Mouse (Mus musculus) MEL (cell line): ENCODE data around the gene Ralgapb. TPM values are rescaled to one million over a fixed set of nuclear protein-coding genes. Genes with fewer than 3 reads are reported as not detected.

Experiments used
- DNase-seq: peaks from one replicate; pipeline ENCODE4 v3.0.0; 2011; ENCODE audit warnings: low read depth, low spot score
- H3K27ac ChIP-seq: 2 replicates; pipeline ENCODE4 v1.5.1; 2012; ENCODE audit warnings: low read depth, mild to moderate bottlenecking, control low read depth, low read length, moderate library complexity; ENCODE audit not compliant: control insufficient read depth
- H3K27me3 ChIP-seq, 2 experiments: fragments of 150-350 bp in 1 of 2; sonication (generic) in 1 of 2; 2 replicates each; pipeline ENCODE4 v1.6.1; 2012; ENCODE audit warnings: low read length in 2 of 2, mild to moderate bottlenecking in 2 of 2, improper control_type of control experiment in 1 of 2, moderate library complexity in 1 of 2; ENCODE audit not compliant: insufficient read depth in 2 of 2, control insufficient read depth in 1 of 2
- H3K36me3 ChIP-seq, 2 experiments: 2 replicates each; pipeline ENCODE4 v1.6.1; 2012 to 2014; ENCODE audit warnings: low read length in 2 of 2, improper control_type of control experiment in 1 of 2, inconsistent platforms in 1 of 2, mild to moderate bottlenecking in 1 of 2; ENCODE audit not compliant: insufficient read depth in 2 of 2, control insufficient read depth in 1 of 2
- H3K4me1 ChIP-seq, 2 experiments: fragments of 150-350 bp in 1 of 2; sonication (generic) in 1 of 2; 2 replicates each; pipeline ENCODE4 v1.6.1; 2012; ENCODE audit warnings: low read length in 2 of 2, improper control_type of control experiment in 1 of 2, mild to moderate bottlenecking in 1 of 2; ENCODE audit not compliant: insufficient read depth in 2 of 2, control insufficient read depth in 1 of 2
- H3K4me3 ChIP-seq, 2 experiments: fragments of 150-350 bp in 1 of 2; sonication (generic) in 1 of 2; 2 replicates each; pipeline ENCODE4 v1.5.1; 2012; ENCODE audit warnings: low read depth in 2 of 2, low read length in 2 of 2, mild to moderate bottlenecking in 2 of 2, moderate library complexity in 2 of 2, control low read depth in 1 of 2, improper control_type of control experiment in 1 of 2; ENCODE audit not compliant: control insufficient read depth in 1 of 2, insufficient read depth in 1 of 2
- H3K79me2 ChIP-seq: 2 replicates; pipeline ENCODE4 v1.6.1; 2012; ENCODE audit warnings: mild to moderate bottlenecking, low read length, moderate library complexity; ENCODE audit not compliant: control insufficient read depth, poor library complexity, insufficient read depth
- H3K9ac ChIP-seq: 2 replicates; pipeline ENCODE4 v1.6.1; 2012; ENCODE audit warnings: low read depth, mild to moderate bottlenecking, control low read depth, low read length, moderate library complexity; ENCODE audit not compliant: control insufficient read depth, poor library complexity, severe bottlenecking
- H3K9me3 ChIP-seq: fragments of 150-350 bp; sonication (generic); replicated peaks from 2 replicates; pipeline ENCODE4 v1.6.1; 2012; ENCODE audit warnings: mild to moderate bottlenecking, low read length, improper control_type of control experiment, moderate library complexity; ENCODE audit not compliant: insufficient read depth
- CTCF ChIP-seq, 3 experiments: IDR thresholded peaks in 2 of 3; conservative IDR thresholded peaks in 1 of 3; 2 replicates each; pipeline ENCODE4 v1.5.1; 2011 to 2012; ENCODE audit warnings: low read length in 3 of 3, low read depth in 2 of 3, mild to moderate bottlenecking in 2 of 3, improper control_type of control experiment in 1 of 3, inconsistent platforms in 1 of 3, mixed read lengths in 1 of 3, moderate library complexity in 1 of 3; ENCODE audit not compliant: control insufficient read depth in 1 of 3, insufficient read depth in 1 of 3, poor library complexity in 1 of 3, severe bottlenecking in 1 of 3
- E2F4 ChIP-seq: IDR thresholded peaks from 2 replicates; pipeline ENCODE4 v1.6.1; 2011; ENCODE audit warnings: low read depth, low read length, improper control_type of control experiment, borderline replicate concordance
- ELF1 ChIP-seq: IDR thresholded peaks from 2 replicates; pipeline ENCODE4 v1.6.1; 2014; ENCODE audit warnings: low read depth, mild to moderate bottlenecking, inconsistent platforms, low read length, improper control_type of control experiment, moderate library complexity
- EP300 ChIP-seq, 2 experiments: IDR thresholded peaks; 2 replicates each; pipeline ENCODE4 v1.6.1; 2011; ENCODE audit warnings: improper control_type of control experiment in 2 of 2, low read length in 2 of 2, low read depth in 1 of 2, mild to moderate bottlenecking in 1 of 2
- ETS1 ChIP-seq: IDR thresholded peaks from 2 replicates; pipeline ENCODE4 v1.6.1; 2012; ENCODE audit warnings: low read depth, mild to moderate bottlenecking, inconsistent platforms, low read length, improper control_type of control experiment, moderate library complexity
- GABPA ChIP-seq: IDR thresholded peaks from 2 replicates; pipeline ENCODE4 v1.6.1; 2012; ENCODE audit warnings: low read depth, mild to moderate bottlenecking, inconsistent platforms, low read length, improper control_type of control experiment, moderate library complexity
- GATA1 ChIP-seq: IDR thresholded peaks from 2 replicates; pipeline ENCODE4 v1.6.1; 2011; ENCODE audit warnings: low read depth, low read length, improper control_type of control experiment
- JUND ChIP-seq: IDR thresholded peaks from 2 replicates; pipeline ENCODE4 v1.6.1; 2011; ENCODE audit warnings: low read depth, mild to moderate bottlenecking, improper control_type of control experiment, low read length
- KAT2A ChIP-seq: conservative IDR thresholded peaks from 2 replicates; pipeline ENCODE4 v1.6.1; 2012; ENCODE audit warnings: low read depth, low read length, improper control_type of control experiment, inconsistent platforms
- MAX ChIP-seq: IDR thresholded peaks from 2 replicates; pipeline ENCODE4 v1.6.1; 2011; ENCODE audit warnings: low read length, improper control_type of control experiment
- MAZ ChIP-seq: IDR thresholded peaks from 2 replicates; pipeline ENCODE4 v1.6.1; 2012; ENCODE audit warnings: low read depth, mild to moderate bottlenecking, inconsistent platforms, low read length, improper control_type of control experiment
- MEF2A ChIP-seq: IDR thresholded peaks from 2 replicates; pipeline ENCODE4 v1.6.1; 2014; ENCODE audit warnings: low read depth, mild to moderate bottlenecking, inconsistent platforms, low read length, improper control_type of control experiment; ENCODE audit not compliant: poor library complexity, insufficient replicate concordance, severe bottlenecking; ENCODE audit errors: extremely low read depth
- MYC ChIP-seq: IDR thresholded peaks from 2 replicates; pipeline ENCODE4 v1.6.1; 2011; ENCODE audit warnings: low read depth, mild to moderate bottlenecking, low read length, improper control_type of control experiment, moderate library complexity
- POLR2A ChIP-seq, 2 experiments: IDR thresholded peaks; 2 replicates each; pipeline ENCODE4 v1.6.1; 2011 to 2012; ENCODE audit warnings: low read length in 2 of 2, mild to moderate bottlenecking in 2 of 2, control low read depth in 1 of 2, improper control_type of control experiment in 1 of 2, low read depth in 1 of 2, moderate library complexity in 1 of 2; ENCODE audit not compliant: control insufficient read depth in 1 of 2, insufficient read depth in 1 of 2, poor library complexity in 1 of 2
- RAD21 ChIP-seq: IDR thresholded peaks from 2 replicates; pipeline ENCODE4 v1.6.1; 2011; ENCODE audit warnings: mild to moderate bottlenecking, low read depth, low read length, improper control_type of control experiment
- RCOR1 ChIP-seq: IDR thresholded peaks from 2 replicates; pipeline ENCODE4 v1.6.1; 2012; ENCODE audit warnings: low read depth, mild to moderate bottlenecking, inconsistent platforms, low read length, improper control_type of control experiment
- TAL1 ChIP-seq: IDR thresholded peaks from 2 replicates; pipeline ENCODE4 v1.6.1; 2012; ENCODE audit warnings: mild to moderate bottlenecking, inconsistent platforms, low read length, moderate library complexity, mixed read lengths
- TBP ChIP-seq: IDR thresholded peaks from 2 replicates; pipeline ENCODE4 v1.8.0; 2011; ENCODE audit warnings: low read depth, low read length, improper control_type of control experiment
- UBTF ChIP-seq: IDR thresholded peaks from 2 replicates; pipeline ENCODE4 v1.6.1; 2012; ENCODE audit warnings: low read depth, mild to moderate bottlenecking, inconsistent platforms, low read length, improper control_type of control experiment, moderate library complexity, borderline replicate concordance; ENCODE audit not compliant: insufficient read depth
- ZC3H11A ChIP-seq: IDR thresholded peaks from 2 replicates; pipeline ENCODE4 v1.6.1; 2012; ENCODE audit warnings: low read depth, mild to moderate bottlenecking, inconsistent platforms, low read length, improper control_type of control experiment
- ZKSCAN1 ChIP-seq: IDR thresholded peaks from 2 replicates; pipeline ENCODE4 v1.6.1; 2012; ENCODE audit warnings: low read depth, mild to moderate bottlenecking, inconsistent platforms, low read length, improper control_type of control experiment, moderate library complexity
- ZMIZ1 ChIP-seq: IDR thresholded peaks from 2 replicates; pipeline ENCODE4 v1.6.1; 2012; ENCODE audit warnings: low read depth, mild to moderate bottlenecking, inconsistent platforms, low read length, improper control_type of control experiment, moderate library complexity
- polyA plus RNA-seq, 2 experiments: library from polyadenylated mRNA; stranded (reverse) in 1 of 2; unstranded in 1 of 2; fragments of >175 nt in 1 of 2; fragments of >200 nt in 1 of 2; gene quantifications; 2 replicates each; pipeline versions ENCODE4 v1.2.1 to v1.2.4; 2012; ENCODE audit warnings: low replicate concordance in 2 of 2, low read depth in 1 of 2; ENCODE audit not compliant: insufficient read length in 2 of 2, insufficient read depth in 1 of 2, missing spikeins in 1 of 2
- total RNA-seq: library from RNA; depleted of rRNA; stranded (reverse); fragments of 300-350 nt; gene quantifications from 2 replicates; pipeline ENCODE4 v1.2.3, GENCODE M21; 2012

The Ralgapb gene
- total and polyA plus RNA-seq, 3 experiments = 15.0 to 122 (median 20.7) TPM

DNA sequence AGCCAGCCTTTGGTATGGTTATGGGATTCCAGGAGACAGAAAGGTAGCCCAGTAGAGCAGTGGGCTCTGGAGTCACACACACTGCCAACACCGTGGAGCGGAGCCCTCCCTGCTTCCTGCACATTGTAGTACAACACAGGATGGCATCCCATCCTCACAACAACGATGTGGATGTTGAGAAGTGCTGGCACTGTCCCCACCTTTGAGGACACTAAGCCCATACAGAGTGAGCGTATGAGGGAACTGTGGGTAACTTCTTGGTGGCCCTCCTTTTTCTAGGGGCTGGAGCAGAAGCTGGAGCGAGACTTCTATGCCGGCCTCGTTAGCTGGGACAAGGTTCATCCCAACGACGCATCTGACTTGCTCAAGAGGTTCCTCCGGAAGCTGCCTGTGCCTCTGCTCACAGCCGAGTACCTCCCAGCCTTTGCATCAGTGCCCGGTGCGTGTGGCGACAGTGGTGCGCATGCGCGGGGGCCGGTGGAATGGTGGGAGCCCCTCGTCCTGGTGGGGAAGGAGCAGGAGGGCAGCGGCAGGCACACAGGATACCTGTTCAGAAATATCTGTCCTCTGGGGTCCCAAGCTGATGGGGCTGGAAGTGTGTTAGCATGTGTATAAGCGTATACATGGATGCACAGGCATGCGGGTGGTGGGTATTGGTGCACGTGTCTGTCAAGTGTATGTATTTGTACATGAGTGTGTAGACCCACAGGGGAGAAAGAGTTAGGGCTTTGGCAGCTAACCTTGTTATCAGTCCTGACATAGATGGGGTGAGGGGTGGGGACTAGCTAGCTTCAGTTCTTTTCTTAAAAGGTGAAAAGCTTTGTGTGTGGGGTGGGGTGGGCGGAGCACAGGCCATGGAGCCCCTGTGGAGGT lies 130.0 kb downstream of the Ralgapb start:
- H3K4me1 ChIP-seq = no peaks in the 10 kb centered on the region
- no peak overlapping the region for H3K27ac ChIP-seq
- no peak for DNase-seq
- no peaks in the 10 kb centered on the region; a peak in 1 of 4 replicates for H3K27me3 ChIP-seq
- no peaks in the 10 kb centered on the region for H3K79me2 ChIP-seq
- no peaks in the 10 kb centered on the region for H3K36me3 ChIP-seq
- H3K9me3 ChIP-seq = no peaks in the 10 kb centered on the region
- TF ChIP-seq ZMIZ1 (no peak), UBTF (no peak), MYC (no peak), CTCF (IDR thresholded peaks at IDR 0.05 in 2 of 3, conservative IDR thresholded peaks at IDR 0.05 in 1 of 3; ENCODE audit: control insufficient read depth in 1 of 3, insufficient read depth in 1 of 3, low read depth in 2 of 3, low read length in 3 of 3, poor library complexity in 1 of 3, severe bottlenecking in 1 of 3) (no peak), MAX (no peak), GABPA (no peak), ZKSCAN1 (no peak), JUND (no peak), MEF2A (no peak)
- H3K4me3 ChIP-seq = no peak overlapping the region
- no peak overlapping the region for H3K9ac ChIP-seq

DNA sequence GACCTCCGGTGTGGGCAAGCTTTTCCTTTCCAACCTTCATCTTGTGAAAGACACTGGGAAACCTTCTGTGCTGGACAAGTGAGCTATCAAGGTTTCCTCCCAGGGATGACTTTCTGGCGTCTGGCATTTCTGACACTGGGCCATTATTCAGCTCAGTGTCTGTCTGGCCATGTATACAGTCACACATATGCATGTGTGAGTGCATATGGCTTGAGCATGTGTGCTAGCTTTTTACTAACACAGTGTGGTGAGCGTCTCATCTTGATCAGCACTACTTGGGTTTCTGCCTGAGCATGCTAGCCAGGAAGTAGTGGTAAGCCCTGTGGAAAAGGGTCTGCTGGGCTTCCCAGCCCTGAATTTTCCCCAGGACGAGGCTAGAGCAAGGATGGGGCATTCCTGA lies 131.6 kb downstream of the Ralgapb start:
- Histone ChIP-seq H3K9ac (no peak overlapping the region), H3K4me3 (no peak overlapping the region), H3K27ac (no peak overlapping the region), H3K9me3 (no peaks in the 10 kb centered on the region), H3K4me1 (no peaks in the 10 kb centered on the region), H3K79me2 (no peaks in the 10 kb centered on the region), H3K36me3 (no peaks in the 10 kb centered on the region), H3K27me3 (no peaks in the 10 kb centered on the region; a peak in 2 of 4 replicates)
- no peak for DNase-seq
- TF ChIP-seq EP300 (IDR thresholded peaks at IDR 0.05; ENCODE audit: low read depth in 1 of 2, low read length in 2 of 2) (no peak), RAD21 (no peak), E2F4 (no peak), KAT2A (no peak), UBTF (no peak), ETS1 (no peak), TBP (no peak), TAL1 (no peak), RCOR1 (no peak), GATA1 (no peak), ELF1 (no peak), MAZ (no peak), ZC3H11A (no peak), POLR2A (IDR thresholded peaks at IDR 0.05; ENCODE audit: control insufficient read depth in 1 of 2, insufficient read depth in 1 of 2, low read depth in 1 of 2, low read length in 2 of 2, poor library complexity in 1 of 2) (no peak)
